Mouse (Mus musculus) layer of hippocampus, postnatal 10 days (tissue): Measurements from ENCODE around the gene Spata21. TPM values are rescaled to one million over a fixed set of nuclear protein-coding genes. Genes with fewer than 3 reads are reported as not detected.
"Not testable (repeated sequence)": the region's sequence is repeated elsewhere in the genome, so short reads cannot be mapped to it uniquely, and the experiment has no call there.

ENCODE experiments used
- DNase-seq, 2 experiments: peaks; one replicate each; pipeline ENCODE4 v3.0.0; 2021; ENCODE audit warnings: low spot score in 2 of 2
- total RNA-seq, 2 experiments: library from RNA; stranded (reverse); gene quantifications; 2 replicates each; pipeline ENCODE4 v1.2.3; 2021

The Spata21 gene
- total RNA-seq, 2 experiments from 2014 or later, result 0.27 to 0.53 TPM

DNA sequence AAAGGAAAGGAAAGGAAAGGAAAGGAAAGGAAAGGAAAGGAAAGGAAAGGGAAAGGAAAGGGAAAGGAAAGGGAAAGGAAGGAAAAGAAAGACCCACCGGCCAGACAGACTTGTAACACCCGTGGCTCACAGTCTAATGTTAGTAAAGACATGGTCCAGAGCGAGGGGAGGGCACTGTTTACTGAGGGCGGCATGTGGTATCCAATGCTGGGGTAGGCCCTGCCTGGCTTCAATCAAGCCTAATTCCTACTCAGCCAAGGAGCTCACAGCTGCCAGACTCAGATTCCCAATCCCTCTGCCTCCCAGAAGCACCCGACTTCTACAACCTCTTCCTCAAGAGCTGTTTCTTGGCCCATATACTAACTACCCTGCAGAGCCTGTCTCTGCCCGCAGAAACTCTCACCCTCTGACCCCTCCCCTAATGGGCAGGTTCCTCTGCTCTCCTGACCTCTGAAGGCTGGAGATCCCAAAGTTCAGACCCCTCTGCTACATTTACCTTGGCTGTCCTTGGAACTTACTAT, 41.1 kb downstream of the Spata21 start:
- DNase-seq, result no peak

DNA sequence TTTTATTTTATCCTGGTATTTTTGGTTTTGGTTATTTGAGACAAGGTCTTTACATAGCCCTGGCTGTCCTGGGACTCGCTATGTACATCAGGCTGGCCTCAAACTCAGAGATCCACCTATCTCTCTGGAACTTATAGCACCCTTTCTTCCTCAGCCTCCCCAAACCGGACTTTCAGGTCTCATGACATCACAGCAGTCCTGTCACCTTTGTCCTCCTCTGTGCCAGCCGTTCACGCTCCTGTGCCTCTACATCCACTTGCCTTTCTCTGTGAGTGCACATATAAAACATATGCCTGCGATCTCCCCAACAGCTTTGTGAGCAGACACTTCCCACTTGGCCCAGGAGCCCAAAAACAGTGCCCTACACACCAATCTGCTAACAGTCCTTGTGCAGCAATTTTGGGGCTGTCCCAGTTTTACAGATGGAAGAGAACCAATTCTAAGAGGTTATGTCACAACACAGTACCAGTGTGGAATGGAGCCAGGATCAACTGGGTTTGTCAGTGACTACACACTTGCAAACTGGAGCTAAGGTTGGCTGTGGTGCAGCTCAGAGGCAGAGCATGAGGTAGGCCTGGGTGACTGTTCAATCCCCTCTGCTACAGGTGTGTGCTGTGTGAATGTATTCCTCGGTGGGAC, 42.7 kb downstream of the Spata21 start:
- DNase-seq, result no peak

DNA sequence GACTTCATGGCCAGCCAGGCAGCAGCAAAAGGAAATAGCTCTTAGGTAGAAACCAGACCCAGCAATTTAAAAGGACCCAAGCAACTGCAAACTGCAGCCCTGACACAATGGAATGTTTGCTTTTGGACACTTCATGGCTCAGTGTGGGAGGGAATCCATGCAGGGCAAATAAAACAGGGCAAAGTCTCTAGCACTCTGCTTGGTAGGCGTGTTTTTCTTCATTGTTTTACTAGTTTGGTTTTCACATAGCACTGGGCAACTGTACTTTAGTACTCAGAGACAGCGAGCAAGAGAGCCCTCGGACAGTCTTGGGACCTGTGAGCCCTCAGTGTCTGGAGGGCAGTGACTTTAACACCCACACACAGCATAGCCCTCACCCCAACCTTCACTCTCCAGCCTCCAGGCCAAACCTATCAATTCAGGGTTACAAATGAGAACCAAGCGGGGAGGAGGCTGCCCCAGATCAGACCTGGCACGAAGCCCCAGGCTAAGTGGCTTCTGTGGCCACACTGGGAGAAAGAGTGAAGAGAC, 43.5 kb downstream of the Spata21 start:
- no peak for DNase-seq

DNA sequence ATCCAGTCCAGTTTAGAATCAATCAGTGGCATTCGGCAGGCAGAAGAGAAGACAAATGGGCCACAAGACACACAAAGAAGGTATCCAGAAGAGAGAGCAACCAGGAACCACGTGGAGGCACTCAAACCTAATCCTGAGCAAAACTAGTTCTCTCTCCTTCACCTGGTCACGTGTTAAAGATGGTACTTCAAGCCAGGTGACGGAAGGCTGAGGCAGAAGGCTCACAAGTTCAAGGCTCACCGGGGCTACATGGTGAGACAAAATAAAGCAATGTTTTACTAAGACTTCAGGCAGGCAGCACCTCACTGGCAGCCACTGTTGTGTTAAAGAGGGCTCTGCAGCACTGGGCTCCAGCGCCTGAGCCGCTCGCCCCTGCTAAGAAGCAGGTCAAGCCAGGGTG, 44.1 kb downstream of the Spata21 start:
- no peak for DNase-seq

DNA sequence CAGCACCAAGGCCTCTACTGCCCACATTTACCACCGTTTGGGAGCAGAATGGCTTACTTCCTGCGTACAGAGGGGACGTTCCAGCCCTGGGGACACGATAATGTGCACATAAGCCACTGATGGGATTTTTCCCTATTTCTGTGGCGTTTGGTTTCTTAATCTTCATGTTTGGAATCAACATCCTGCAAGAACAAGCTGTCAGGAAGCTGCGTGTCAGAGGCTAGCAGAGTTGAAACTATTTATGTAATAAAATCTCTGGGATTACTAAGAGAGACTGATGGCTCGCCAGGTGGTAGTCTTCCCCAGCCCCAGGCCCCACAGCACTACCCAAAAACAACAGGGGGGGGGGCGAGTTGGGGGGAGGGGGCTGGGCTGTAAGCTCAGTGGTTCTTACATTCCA, 45.1 kb downstream of the Spata21 start:
- DNase-seq, result no peak

DNA sequence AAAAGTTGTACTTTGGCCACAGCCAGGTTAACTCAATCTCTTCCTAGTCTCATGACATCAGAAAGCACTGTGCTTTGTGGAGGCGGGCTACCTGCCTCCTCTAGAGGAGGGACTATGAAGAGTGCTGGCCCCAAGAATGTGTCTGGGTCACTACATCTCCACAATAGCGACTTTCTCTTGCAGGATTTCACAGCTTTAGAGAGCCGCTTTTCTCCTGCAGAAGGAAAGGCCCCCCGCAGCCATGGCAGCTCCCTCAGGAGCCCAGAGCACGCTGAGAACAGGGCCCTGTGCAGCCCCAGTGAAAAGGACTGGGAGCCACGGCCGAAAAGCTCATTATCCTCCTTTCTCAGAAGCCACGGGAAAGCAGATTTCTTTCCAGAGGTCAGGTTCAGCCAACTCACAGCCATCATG, 45.9 kb downstream of the Spata21 start:
- no peak for DNase-seq

DNA sequence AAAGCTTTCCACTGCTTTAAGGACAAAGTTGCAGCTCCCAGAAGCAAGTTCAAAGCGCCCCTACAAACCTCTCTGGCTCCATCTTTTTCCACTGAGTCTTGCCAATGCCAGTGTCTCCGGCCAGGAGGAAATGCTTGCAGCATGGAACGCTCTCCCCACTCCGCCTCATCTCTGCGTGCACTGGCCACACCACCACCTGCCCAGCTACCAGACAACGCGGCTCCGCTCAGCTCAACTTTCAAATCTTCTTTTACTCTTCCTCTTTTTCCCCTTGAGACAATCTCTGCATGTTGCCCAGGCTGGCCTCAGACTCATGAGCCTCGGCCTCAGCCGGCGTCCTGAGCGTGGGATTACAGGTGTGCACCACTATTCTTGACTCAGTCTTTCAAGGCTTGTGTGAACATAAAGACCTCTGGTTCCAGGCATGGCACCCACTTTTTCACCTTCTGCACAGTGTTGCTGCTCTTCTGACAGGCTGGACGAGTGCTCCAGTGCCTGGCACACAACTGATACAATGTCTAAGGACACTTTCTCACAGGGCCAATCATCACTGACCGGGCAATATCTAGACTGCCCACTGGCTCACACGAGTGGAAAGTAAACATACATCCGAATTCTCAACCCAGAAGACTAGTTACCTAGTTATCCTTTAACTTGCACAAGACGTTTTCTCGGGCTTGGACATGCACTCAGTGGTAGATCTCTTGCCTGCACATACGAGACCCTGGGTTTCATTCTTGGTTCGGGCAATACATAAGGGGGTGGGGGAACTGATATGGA, 46.8 kb downstream of the Spata21 start:
- DNase-seq, result no peak

DNA sequence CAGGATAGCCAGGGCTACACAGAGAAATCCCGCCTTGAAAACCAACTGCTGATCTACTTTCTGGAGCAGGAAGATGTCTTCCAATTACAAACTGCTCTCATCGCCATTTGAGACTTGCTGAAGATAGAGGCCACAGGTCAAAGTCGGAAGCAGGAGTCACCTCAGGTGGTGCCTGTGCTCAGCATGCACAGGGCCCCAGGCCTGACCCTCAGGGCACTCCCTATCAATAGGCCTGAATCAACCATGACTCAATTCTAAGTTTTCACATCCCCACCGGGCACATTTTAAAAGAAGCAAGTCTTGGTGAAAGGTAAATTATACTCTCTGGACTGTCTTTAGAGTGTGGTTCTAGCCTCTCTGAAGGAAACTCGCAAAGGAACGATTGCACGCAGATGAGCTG, 48.0 kb downstream of the Spata21 start:
- no peak for DNase-seq

DNA sequence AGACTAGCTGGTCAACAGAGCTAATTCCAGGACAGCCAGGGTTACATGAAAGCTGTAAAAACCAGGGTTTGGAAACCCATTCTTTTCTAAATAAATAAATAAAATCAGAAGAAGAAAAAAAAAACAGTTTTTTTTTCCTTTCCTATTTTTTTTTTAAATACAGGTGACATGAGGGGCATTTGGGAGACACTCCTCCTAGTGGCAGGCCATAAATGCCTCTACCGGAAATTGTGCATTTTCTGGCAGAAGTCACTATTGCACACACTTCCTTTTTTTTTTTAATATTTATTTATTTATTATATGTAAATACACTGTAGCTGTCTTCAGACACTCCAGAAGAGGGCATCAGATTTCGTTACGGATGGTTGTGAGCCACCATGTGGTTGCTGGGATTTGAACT, 49.6 kb downstream of the Spata21 start:
- DNase-seq, result not testable (repeated sequence)

DNA sequence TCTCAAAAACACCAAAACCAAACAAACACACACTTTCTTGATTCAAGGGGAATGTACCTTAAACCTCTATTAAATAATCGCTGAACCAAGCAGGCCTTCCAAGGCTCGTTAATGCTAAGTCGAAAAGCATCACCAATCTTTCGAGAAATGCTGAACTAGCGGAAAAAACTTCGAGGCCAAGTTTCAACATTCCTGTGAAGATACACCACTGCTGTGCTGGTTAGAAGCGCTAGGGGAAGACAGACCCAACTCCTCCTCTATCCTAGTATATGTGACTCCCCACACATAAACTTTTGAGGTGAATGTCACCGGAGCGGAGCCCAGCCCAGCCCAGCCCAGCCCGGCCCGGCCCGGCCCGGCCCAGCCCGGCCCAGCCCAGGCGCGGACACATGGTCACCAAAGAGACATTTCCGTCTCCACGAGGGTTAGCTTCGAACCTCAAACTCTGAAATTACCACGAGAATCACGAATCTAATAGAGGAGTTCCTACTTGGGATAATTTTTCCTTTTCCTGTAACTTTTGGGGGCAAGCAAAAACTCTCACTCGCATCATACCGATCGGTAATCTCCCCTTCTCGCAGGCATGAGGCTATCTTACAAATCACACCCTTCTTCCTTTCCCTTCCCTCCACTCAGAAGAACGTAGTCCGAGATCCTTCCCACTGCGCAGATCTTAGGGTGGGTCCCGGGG, 50.4 kb downstream of the Spata21 start:
- DNase-seq, result no peak

DNA sequence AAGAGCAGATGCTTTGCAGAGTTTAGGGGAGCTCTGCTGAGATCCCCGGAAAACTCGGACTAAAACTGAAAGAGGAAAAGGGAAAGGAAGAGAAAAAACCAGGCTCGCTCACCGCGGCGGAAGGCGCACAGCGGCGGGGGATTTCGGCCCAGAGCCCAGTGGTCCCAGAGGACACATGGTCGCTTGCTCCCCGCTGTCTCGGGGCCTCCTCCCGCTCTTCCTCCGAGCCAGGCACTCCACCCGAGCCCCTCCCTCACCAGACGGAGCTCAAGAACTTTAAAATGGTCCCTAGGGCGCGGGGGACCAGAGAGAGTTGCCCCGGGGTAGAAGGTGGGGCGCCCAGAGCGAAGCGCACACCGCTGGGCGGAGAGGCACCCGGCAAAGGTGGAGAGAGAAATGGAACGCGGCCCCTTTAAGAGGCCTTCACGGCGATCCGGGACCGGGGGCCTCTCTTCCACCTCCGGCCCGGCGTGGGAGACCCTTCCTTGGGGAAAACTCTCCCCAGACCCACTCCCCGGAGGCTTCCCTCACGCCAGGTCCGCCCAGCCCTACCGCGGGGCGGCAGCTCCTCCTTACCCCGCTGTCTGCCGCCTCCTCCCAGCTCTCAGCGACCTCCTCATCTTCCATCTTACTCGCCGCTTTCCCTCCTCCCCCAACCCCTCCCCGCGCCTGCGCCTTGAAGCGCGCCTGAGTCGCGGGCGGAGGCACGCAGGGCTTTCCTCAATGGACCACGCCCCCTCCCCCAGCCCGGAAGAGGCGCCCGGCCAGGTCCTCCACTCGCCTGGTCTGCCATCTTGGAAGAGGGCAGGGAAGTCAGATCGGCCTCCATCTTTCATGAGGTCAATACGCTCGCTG, 51.2 kb downstream of the Spata21 start, which contains the start of gene Szrd1:
Gene Szrd1 (minus strand): TSS at position 660 of the 855 bp plus-strand sequence.
- DNase-seq, result peak; percentile 98 to 99

DNA sequence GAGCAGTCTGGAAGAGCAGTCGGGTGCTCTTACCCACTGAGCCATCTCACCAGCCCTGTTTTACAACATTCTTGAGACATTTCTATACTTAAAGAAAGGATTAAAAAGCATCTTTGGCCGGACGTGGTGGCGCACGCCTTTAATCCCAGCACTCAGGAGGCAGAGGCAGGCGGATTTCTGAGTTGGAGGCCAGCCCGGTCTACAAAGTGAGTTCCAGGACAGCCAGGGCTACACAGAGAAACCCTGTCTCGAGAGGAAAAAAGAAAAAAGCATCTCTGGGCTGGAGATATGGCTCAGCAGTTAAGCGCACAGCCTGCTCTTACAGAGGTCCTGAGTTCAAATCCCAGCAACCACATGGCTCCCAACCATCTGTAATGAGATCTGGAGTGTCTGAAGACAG, 52.2 kb downstream of the Spata21 start:
- DNase-seq, result not testable (repeated sequence)

DNA sequence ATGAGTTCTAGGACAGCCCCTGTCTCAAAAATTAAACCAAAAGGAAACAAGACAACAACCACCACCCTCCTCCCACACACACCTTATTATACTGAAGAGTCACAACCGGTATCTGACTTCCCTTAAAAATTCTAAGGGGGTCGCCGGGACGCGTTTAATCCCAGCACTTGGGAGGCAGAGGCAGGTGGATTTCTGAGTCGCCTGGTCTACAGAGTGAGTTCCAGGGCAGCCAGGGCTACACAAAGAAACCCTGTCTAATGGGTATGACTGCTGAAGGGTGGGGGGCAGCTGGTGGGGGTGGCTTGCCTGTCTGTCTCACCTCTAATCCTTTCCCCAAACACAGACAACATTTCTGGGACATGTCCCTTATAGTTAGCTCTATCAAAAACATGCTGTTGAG, 52.8 kb downstream of the Spata21 start:
- no peak for DNase-seq

DNA sequence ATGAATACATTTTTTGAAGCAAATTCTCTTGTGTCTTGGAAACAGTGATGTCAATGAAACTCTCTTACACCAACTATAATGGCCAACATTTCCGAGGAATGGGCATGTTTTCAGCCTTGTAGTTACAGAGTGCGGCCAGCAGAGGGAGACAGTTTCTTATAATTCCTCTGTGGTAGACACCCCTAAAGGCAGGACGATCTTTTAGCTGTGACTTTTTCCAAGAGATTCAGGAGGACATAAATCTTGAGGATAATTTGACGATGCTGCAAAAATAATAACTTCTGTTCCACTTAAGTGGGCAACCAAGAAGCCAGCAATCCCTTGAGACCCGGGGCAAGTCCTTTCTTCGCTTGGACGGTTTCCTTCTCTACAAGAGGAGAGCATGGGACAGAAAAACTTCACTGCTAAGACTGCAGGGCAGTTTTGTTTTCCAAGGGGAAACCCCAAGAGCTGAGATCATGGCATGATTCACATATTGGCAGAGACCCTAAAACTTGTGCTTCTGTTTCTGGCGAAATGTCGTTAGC, 54.2 kb downstream of the Spata21 start:
- DNase-seq, result peak; percentile 84 to 86

DNA sequence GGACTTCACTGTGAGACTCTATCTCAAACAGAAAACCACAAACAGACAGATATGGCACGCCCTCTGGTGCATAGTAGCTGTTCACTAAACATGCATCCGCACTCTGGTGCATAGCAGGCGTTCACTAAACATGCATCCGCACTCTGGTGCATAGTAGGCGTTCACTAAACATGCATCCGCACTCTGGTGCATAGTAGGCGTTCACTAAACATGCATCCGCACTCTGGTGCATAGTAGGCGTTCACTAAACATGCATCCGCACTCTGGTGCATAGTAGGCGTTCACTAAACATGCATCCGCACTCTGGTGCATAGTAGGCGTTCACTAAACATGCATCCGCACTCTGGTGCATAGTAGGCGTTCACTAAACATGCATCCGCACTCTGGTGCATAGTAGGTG, 57.0 kb downstream of the Spata21 start:
- DNase-seq, result not testable (repeated sequence)

DNA sequence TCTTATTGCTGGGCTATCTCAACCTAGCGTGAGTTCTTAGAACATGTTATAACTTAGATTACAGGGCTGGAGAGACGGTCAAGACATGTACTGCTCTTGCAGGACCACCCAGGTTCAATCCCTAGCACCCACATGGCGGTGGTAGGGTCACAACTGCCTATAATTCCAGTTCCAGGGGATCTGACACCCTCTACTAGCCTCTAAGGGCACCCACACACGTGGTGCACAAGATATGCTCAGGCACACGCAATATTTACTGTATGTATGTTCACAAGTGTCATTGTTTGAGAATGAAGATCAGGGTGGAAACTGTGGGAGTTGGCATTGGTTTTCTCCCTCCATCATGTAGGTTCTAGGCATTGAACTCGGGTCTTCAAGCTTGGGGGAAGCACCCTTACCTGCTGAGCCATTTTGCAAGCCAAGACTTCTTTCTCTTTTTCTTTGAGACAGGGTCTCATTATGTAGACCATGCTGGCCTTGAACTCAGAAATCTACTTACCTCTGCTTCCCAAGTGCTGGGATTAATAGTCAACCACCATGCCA, 58.4 kb downstream of the Spata21 start:
- no peak for DNase-seq

DNA sequence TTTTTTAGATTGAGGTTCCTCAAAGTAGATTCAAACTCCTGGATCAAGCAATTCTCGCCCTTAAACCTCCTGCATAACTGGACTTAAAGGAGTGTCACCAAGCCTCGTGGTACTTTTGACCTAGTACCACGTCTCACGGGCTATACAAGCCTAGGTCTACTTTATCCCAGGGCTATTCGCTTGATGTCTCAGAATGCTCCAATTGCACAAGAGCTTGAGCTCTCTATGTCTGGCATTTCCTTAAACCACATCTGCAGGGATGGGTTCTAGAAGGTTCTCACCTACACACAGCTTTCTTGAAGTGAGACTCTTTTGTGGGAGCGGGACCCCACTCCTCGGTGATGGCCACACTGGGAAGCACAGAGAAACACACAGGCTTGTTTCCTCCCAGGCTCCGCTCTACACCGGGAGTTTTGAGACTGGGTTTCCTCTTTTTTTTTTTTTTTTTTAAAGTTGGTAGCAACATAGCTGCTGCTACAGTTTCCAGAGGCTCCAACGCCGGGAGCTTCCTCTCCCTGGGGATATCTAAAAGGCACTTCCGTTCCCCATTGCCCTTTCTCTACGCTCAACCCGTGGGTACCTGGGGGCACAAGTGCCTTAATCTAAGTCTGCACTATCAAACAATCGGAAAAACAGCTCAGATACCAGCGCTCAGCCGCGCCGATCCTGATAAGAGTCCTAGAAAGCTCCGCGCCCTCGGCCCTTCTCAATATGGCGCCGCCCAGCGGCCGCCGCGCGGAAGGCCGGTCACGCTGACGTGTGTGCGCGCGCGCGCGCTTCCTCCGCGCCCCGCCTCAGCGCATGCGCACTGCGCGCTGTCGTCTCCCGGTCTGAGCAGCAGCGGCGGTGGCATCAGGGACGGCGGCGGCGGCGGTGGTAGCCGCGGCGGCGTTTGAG, 59.2 kb downstream of the Spata21 start, which contains the start of gene Fbxo42:
Gene Fbxo42 (plus strand): TSS at position 802 of the 897 bp plus-strand sequence.
- peak; percentile 95 to 98 for DNase-seq

DNA sequence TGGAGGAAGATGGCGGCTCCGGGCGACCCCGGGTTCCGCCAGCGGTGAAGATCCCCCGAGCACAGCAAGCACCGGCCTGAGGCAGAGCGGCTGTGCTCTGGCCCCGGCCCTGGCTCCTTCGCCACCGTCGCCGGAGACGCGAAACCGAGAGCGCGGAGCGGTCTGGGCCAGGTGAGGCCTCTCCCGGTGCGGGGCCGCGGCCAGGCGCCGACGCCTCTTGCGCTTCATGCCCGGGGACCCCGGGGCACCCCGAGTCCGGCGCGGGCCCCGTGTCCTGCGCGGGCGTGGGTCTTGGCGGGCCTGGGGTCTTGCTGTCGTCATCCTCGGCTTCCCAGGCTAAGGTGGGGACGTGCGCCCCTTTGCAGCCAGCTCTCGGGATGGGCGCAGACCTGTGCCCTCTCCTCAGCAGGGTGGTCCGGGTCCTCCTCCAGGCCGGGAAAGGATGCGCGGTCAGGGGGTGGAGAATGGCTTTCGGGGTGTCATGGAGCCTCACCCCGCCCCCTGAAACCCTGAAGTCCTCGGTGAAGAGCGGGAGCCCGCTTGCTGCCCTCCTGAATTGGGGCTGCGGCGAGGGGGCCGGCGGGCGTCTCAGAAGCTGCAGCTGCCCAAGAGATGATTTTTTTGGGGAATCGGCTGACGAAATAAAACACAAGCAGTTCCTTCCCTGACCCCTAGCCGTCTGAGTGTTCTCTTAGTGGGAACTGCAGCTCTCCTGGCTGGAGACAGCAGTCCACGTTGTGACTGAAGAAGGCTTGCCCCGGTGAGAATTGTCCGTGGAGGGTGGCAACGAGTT, 60.1 kb downstream of the Spata21 start:
- DNase-seq, result peak in 1 of 2 experiments; percentile 43
